Mouse (Mus musculus): ENCODE results near the gene Smtn.
A peak's percentile ranks its signal among the peaks of the same experiment; 100 is the strongest.

GRCm38 (mm10) chr11:3472484-3472883 lies 67.9 kb downstream of the Smtn start:
- TF ChIP-seq MAFK (IDR thresholded peaks at IDR 0.05; ENCODE audit: insufficient read depth, low read depth, low read length) (no peak), HCFC1 (IDR thresholded peaks at IDR 0.05; ENCODE audit: borderline replicate concordance, insufficient read depth, low read length) (no peak), ZC3H11A (IDR thresholded peaks at IDR 0.05; ENCODE audit: borderline replicate concordance, low read depth, low read length) (peak; percentile 85; the same call in 1 of the 2 replicates), CHD2 (IDR thresholded peaks at IDR 0.05; ENCODE audit: low read depth, low read length) (no peak), ZNF384 (IDR thresholded peaks at IDR 0.05; ENCODE audit: low read depth, low read length) (no peak)
